Mouse (Mus musculus) retina, embryonic 14.5 days (tissue): Measurements from ENCODE around the gene Klrb1b.
"Not testable (repeated sequence)": the region's sequence is repeated elsewhere in the genome, so short reads cannot be mapped to it uniquely, and the experiment has no call there.

Experiments
- DNase-seq: peaks from one replicate; pipeline ENCODE4 v3.0.0-alpha.2; 2015; ENCODE audit warnings: low spot score

The Klrb1b gene

DNA sequence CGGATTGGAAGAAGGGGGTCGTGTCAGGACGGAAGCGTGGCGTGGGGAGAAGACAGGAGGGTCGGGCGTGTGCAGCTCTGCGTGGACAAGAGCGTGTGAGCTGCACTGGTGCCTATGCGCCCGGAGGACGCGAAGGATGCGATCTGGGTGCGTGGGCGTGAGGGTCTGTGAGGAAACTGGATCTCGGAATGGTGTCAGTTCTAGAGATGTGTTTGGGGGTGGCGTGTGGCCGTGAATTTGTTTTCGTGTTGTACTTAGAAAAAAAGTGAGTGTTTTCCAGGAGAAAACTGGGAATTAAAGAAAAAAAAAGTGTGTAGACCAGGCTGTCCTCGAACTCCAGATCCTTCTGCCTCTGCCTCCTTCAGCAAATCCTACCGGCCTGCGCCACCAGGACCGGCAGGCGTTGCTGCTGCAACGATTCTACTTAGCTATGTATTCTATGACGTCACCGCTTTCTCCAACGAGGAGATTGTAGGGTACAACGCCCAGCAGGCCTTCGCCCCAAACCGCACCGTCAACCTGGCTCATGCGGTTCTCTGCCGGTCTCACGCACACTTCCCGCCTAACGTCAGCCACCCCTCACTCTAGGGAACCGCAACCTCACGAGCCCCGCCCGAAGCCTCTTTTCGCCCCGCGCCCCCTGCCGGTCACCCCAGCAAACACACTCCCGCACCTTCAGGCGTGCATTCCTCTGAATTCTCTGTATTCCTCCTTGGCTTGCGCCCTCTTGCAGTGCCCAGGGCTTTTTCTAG is 26.8 kb downstream of the Klrb1b start:
- DNase-seq: peak; percentile 96

DNA sequence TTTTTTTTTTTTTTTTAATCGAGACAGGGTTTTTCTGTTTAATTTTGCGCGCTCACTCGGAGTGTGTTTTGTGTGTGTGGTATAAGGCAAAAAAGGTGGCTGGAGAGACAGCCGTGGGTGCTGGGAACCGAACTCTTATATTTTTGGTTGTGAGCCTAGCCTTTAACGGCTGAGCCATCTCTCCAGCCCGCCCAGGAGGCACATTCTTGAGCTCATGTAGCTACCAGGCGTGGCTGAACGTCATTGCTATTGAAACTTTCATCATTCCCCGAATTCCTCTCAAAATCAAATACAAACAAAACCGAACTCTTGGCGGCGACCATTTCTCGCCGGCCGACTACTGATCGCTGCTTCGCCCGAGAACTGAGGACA is 27.4 kb downstream of the Klrb1b start:
- DNase-seq: peak; percentile 84

DNA sequence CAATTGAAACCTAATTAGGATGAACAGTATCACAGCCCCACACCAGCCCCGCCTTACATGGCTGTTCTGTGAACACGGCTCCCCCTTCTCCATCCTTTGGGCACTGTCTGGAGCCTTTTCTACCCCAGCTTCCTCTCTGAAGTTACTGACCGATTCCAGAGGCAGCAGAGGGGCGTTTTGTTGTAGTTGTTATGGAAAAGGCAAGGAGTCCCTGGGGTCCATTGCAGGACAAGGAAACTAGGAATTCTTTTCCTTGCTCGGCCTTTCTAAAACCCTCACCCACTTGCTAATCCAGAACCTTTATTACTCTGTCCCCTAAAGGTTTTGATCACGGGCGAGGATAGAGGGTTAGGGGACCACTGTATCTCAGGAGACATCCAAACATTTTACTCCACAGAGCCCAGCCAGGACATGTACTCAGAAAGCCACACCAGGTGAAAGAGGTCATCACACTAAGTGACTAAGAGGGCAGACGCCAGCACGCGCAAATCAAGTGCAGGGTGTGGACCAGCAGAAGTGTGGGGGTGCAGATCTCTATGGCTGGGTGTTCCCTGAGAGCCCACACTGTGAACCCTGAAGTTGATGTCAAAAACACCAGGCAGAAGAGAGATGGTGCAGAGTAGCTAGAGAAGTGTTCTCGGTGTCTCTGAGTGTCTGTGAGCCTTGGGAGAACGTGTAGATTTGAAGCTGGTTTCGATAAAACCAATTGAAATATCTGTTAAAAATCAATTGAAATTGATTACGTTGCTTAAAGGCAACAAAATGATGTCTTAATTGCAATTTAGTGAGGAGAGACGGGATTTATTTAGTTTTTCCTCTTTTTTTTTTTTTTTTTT is 28.0 kb downstream of the Klrb1b start:
- peak; percentile 62 for DNase-seq

DNA sequence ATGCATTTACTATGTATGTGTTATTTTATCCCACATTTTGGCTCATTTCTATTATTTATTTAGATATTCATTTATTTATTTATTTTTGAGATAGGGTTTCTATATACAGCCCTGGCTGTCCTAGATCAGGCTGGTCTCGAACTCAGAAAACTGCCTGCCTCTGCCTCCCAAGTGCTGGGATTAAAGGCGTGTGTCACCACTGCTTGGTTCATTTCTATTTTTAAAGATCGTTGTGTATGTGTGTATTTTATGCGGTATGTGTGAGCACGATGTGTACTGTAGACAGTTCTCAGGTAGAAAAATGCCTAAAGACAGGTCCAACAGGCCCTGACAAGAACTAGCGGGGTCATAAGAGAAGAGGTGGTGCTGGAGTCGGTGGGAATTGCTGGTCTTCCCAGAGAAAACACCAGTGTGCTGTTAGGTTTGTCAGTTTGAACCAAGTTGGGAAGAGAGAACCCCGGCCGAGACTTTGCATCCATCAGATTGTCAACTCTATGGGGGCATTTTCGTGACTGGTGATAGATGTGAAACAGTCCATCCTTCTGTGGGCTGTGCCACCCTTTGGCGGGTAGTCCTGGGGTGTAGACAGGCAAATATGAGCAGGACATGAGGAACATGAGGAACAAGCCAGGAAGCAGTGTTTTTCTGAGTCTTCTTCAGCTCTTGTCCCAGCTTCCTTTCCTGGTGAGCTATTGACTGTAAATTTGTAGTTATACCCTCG is 28.8 kb downstream of the Klrb1b start:
- DNase-seq: no peak

DNA sequence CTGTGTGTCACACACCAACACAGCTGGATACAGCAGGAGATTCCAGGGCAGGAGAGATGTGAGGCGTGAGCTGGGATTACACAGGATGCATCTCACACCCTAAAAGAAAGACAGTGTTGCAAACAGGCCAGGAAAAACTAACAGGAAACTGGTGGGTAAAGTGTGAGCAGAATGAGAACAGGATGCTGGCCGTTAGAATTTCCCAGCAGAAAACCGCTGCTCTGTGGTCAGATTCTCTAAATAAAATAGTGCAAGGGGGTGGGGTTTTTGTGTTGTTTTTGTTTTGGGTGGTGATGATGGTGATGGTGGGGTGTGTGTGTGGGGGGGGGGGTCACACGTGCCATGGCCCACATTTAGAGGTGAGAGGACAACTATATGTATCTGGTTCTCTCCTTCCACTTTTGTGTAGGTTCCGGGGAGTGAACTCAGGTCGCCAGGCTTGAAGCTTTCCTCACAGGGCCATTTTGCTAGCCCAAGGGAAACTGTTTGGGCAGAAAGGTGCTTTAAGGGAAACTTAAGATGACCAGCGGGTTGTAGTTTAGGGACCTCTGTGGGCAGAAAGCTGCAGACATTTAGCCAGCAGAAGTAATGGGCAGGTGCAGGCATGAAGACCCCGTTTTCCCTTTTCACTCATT is 29.7 kb downstream of the Klrb1b start:
- no peak for DNase-seq

DNA sequence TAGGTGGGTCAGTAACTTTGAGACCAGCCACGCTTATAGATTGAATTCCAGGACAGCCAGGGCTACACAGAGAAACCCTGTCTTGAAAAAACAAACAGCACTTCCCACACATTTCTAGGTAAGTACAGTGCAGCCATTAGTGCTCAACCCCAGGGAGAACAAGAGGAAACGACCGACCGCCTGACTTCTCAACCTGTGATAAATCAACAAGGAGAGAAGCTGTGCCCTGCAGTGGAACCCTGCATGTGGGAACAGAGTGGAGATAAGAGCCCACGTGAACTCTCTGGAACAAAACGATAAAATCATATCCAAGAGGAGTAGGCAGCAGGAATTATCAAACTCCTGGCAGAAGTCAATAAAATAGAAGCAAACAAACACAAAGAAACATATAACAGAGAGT is 32.4 kb downstream of the Klrb1b start:
- no peak for DNase-seq

DNA sequence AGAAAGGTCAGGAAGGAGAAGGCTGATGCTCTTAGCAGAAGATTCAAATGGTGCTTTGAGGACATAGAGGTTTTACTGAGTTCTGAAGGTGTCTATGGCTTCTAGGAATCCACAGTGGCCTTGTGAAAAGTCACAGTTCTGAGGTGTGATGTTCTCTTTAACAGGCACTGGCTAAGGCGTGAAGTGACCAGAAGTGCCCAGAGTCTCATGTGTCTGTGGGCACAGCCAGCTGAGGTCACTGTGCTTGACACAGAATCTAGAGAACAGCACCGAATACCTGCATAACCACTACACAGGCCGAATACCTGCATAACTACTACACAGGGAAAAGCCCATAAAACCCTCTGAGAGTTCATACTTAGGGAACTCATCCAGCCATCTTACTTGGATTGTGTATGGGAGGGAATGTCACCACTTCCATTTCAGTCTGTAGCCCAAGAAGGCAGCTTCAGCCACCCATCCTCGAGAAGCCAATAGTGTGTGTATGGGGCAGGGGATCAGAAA is 35.6 kb downstream of the Klrb1b start:
- DNase-seq: not testable (repeated sequence)

DNA sequence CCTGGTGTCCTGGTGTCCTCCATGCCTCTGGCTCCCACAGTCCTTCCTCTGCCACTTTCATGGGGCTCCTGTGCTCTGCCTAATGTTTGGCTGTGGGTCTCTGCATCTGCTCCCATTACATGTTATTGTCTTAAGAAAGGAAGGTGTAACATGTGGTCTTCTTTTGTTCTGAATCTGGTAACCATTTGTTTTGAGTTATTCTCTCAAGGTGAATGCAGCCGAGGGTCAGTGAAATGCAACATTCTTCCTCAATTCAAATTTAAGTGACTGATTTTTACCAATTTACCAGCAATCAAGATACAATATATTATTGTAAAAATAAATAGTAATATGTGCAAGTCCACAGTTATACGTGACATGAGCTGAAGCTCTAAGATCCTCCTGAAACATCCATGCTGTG is 37.0 kb downstream of the Klrb1b start, which contains the start of gene Klrb1c:
Gene Klrb1c (minus strand): TSS at position 101 of the 400 bp plus-strand sequence.
- no peak for DNase-seq

DNA sequence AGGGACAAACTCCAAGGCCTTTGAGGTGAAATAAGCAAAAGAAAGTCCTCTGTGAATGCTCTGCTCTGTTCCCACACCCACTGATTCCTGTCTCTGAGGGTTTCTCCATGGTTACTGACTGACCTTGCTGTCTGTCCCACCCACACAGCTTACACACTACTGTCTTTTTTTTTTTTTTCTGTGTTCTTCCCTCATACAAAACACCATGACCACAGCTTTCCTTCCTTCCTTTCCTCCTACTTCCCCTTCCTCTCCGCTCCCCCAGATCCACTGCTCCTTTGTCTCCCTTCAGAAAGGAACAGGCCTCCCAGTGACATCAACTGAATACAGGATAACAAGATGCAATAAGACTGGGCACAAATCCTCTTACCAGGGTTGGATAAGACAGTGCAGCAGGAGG is 37.6 kb downstream of the Klrb1b start:
- DNase-seq: no peak

DNA sequence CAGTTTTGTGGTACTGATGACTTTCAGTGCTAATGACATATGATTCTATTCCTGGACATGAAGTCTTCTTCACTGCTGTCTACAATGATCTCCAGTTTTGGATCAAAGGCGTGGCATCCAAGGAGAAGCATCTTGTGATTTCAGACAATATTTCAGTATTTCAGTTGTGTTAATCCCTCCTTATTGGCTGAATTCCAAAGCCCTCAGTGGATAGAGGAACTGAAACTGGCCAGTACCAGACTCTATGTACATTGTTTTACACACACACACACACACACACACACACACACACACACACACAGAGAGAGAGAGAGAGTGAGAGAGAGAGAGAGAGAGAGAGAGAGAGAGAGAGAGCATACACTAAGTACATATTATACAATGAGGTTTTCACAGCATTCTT is 39.7 kb downstream of the Klrb1b start:
- DNase-seq: not testable (repeated sequence)

DNA sequence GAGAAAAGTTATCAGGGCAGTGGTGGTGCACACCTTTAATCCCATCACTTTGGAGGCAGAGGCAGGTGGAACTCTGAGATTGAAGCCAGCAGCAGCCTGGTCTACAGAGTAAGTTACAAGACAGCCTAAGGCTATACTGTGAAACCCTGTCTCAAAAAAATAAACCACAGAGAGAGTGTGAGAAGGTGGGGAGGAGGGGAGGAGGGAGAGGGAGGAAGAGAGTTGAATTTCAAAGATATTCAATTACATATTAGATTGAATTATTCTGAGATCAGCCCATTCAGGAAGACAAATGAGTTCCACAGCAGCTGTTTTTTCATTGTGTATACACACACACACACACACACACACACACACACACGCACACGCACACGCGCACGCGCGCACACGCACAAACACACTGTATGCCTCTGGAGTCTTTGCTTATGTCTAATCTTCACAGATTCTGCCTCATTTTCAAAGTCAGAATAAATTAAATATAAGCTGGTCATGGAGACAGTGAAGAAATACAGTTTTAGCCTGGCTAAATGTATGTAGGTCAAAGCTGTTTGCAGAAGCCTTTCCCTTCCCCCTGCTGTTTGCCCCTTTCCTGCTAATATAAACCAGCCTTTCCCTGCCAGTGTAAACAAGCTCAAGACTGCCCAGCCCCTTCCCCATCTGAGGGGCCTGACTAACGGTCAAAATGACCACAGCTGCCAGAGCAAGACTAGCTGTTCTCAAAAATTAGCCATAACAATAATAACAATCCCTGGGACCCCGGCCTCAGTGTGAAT is 56.5 kb downstream of the Klrb1b start:
- DNase-seq: peak; percentile 75

DNA sequence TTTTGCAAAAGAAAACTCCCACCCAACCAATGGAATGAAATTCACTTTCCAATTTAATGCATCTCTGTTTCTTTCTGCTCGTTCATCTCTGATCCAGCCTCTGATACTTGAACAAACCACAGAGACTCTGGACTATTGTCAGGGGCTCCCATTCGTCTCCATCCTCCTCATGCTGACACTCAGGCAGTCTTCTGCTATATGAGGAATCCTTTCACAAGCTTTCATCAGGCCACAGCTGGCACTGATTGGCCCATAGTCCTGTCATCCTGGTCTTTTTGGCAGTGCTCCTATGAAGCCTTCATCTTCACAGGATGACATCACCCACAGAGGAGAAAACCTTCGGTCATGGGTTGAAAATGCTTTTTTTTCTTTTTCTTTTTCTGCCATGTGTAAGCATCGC is 58.1 kb downstream of the Klrb1b start:
- no peak for DNase-seq

DNA sequence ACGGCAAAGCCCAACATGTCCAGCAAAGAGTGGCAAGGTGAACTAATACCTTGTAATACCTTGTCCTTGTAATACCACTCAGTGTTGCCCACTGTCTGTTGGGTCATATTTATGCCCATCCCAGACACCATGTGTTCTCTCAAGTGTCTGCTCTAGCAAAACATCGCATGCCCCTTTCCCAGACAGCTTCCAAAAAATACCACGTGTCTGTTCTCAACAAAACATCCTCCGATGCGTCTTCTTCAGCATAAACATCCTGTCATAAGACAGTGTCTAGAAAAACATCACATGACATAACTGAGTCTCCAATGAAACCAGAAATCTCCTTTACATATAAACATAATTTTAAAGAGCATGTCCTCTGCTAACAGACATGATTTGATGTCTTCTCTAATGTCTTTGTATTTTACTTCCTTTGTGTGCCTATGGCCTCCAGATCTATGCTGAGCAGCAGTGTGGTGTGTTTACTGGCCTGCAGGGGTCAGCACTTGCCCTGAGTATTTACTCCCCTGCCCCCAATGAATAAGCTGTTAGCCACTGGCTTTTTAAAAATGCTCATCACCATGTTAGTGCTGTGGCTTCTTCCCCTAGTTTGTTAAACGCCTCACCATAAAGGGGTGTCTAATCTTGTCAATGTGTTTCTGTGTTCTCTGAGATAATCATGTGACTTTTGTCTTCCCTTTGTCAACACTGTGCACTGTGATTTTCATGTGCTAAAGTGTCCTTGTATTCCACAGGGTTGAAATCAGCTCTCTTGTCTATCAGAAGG is 59.5 kb downstream of the Klrb1b start:
- DNase-seq: peak; percentile 84

DNA sequence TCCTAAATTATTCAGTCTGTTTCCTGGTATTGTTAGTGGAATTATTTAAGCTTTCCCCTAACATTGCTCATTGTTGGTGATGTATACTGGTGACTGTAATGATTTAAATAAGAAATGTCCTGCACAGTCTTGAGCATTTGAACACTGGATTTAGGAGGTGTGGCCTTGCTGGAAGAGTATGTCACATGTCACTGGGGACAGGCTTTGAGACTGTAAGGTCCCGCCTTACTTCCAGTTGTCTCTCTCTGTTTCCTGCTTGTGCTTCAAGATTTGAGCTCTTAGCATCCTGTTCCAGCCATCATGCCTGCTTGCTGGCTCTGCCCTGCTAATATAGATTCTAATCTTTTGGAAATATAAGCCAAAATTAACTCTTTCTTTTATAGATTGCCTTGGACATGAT is 60.9 kb downstream of the Klrb1b start:
- no peak for DNase-seq

DNA sequence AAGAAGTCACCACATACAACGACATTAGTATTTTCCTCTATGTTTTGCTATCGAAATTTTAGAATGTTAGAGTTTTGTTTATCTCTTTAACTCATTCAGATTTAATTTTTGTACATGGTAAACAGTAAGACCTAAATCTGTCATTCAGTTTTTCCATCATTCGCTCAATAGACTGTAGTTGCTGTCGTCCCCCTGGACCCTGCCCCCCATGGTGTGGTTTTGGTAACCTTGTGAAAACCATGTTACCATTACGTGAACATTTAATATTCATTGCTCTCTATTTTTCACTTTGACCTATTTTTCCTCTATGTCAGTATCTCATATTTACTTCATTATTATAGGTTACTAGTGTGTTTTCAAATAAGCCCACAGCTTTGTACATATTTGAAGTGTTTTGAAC is 61.5 kb downstream of the Klrb1b start:
- no peak for DNase-seq

DNA sequence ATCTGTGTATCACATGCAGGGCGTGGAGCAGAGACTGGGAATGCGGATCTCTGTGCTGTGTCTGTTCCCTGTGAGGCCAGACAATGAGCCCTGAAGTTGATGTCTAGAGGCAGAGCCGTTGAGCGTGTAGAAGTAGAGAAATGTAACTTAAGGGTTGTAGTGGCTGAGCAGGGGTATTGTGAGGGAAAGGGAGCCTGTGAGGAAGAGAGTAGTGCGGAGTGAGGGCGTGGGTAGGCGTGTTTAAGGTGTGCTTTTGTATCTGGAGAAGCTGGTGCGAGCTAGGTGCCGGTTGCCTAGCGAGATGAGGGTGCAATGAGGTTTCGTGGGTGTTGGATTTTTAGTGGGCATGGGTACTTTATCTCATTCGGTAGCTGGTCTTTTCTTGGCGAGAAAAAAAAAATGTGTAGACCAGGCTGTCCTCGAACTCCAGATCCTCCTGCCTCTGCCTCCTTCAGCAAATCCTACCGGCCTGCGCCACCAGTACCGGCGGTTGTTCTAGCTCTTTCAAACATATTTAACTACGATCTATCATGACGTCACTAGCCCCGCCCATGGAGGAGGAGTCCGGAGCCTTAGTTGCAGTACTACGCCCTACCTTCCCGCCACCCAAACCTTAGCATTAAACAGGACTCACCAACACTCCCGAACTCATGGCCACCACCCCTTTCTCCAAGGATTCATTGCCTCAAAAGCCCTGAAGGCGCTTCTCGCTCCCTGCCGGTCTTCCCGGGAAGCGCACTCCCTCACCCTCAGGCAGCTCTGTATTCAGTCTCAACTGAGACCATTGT is 62.2 kb downstream of the Klrb1b start:
- peak; percentile 99 for DNase-seq
